ENCODE assay signal across 17 mouse cellular contexts in the genomic region with DNA sequence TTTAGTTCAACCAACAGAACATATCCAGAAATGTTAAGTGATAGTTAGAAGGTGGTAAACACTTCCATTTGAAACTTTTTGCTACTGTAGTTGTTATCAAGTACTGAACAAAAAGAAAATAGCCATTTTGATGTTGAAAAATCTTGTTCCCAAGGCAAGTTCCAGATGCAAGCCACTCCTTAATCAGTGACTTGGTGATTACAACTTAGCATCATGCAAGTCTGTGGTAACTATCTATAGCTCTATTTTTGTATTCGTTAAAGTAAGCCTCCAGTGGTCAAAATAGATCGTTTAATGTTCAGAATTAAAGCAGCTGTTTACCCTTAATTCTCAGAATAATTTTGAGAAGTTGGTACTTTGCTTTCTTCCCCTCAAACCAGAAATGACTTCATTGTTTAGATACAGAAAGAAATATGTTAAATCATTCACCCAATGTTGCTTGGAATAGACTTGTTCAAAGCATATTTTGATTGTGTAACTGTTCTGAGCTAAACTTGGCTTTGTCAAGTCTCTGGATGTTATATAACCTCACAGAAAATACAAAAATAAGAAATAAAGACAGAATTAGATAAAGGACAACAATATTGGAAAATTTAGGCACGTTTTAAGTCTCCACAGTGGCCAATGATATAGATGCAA.
DNase-seq lines count a peak whose midpoint lies in the region; ATAC-seq lines count a peak whose summit lies in the region.
"Had no signal": no experiment of that assay in that cellular context is flagged by ENCODE, and none has a peak within 500 bp of the region (broad histone marks: within the 10 kb centered on the region; RNA-seq: fewer than 3 reads in every experiment).

No protein-coding gene starts in this region.

- ATAC-seq in frontal cortex, adult (ENCODE audit: low TSS enrichment) = peak; percentile 89
- ATAC-seq in megakaryocyte-erythroid progenitor cell, adult 5-6 weeks (replicated peaks; ENCODE audit: low FRiP score, low TSS enrichment, poor library complexity, severe bottlenecking) = 0 out of 2 replicates have a peak, but pooled peaks have one; percentile 62
- ATAC-seq: activated CD4-positive, CD25-positive, alpha-beta regulatory T cell, adult 4 months; forebrain, embryonic 15.5 days; hindbrain, embryonic 16.5 days had no signal

- DNase-seq in frontal cortex, postnatal 14 days (ENCODE audit: low spot score in 2 of 2) = no peak
- DNase-seq in layer of hippocampus, adult 9-10 months (ENCODE audit: low spot score) = peak; percentile 20
- no peak for DNase-seq in layer of hippocampus, adult 11-12 months (ENCODE audit: low spot score)
- DNase-seq in adipocyte (ENCODE audit: low spot score) = peak; percentile 10
- DNase-seq in gastrocnemius, postnatal 25 days = no peak
- no peak for DNase-seq in lung, postnatal 14 days
- DNase-seq: cerebellum, adult 11-12 months; cerebellum, adult 8-10 months; cerebellum, postnatal 10 days; cerebellum, postnatal 36 days; embryo, embryonic 11 days; gastrocnemius, postnatal 36 days had no signal

Comparison
In these comparisons a context has a peak if more than half of its experiments do, and no peak if none do; other contexts are left out.
1. DNase-seq: peak in layer of hippocampus, adult 9-10 months (single experiment) and adipocyte (single experiment); none in frontal cortex, postnatal 14 days (0 of 2), layer of hippocampus, adult 11-12 months (single experiment), gastrocnemius, postnatal 25 days (single experiment) and lung, postnatal 14 days (single experiment).